Mouse (Mus musculus) limb, embryonic 14.5 days (tissue): ENCODE measurements around the gene Asb3. TPM values are rescaled to one million over a fixed set of nuclear protein-coding genes. Genes with fewer than 3 reads are reported as not detected.
"Not testable (repeated sequence)": the region's sequence is repeated elsewhere in the genome, so short reads cannot be mapped to it uniquely, and the experiment has no call there.

Experiments used
- ATAC-seq: fragments of 200-750 bp; cut with Nextera tagmentation; 2 replicates; pipeline ENCODE4 v1.8.0; 2017; ENCODE audit warnings: low read depth, moderate number of reproducible peaks, moderate TSS enrichment; ENCODE audit not compliant: low FRiP score
- DNase-seq: peaks from one replicate; pipeline ENCODE4 v3.0.0-alpha.2; 2015; ENCODE audit warnings: low spot score
- H3K27ac ChIP-seq: fragments of 300-500 bp; sonication (generic); replicated peaks from 2 replicates; pipeline ENCODE4 v1.5.1; 2014; ENCODE audit warnings: low read depth, mild to moderate bottlenecking, low read length, moderate library complexity, mixed read lengths
- H3K27me3 ChIP-seq: fragments of 300-500 bp; sonication (generic); 2 replicates; pipeline ENCODE4 v1.6.1; 2014; ENCODE audit warnings: low read length, mixed read lengths; ENCODE audit not compliant: control insufficient read depth, insufficient read depth
- H3K36me3 ChIP-seq: fragments of 300-500 bp; sonication (generic); 2 replicates; pipeline ENCODE4 v1.6.1; 2014; ENCODE audit warnings: mild to moderate bottlenecking, low read length, moderate library complexity, mixed read lengths; ENCODE audit not compliant: control insufficient read depth, insufficient read depth
- H3K4me1 ChIP-seq: fragments of 300-500 bp; sonication (generic); 2 replicates; pipeline ENCODE4 v1.6.1; 2014; ENCODE audit warnings: antibody characterized with exemption, low read length, mixed read lengths; ENCODE audit not compliant: control insufficient read depth, insufficient read depth
- H3K4me2 ChIP-seq: fragments of 300-500 bp; sonication (generic); replicated peaks from 2 replicates; pipeline ENCODE4 v1.6.1; 2014; ENCODE audit warnings: low read depth, mild to moderate bottlenecking, low read length, moderate library complexity; ENCODE audit not compliant: severe bottlenecking
- H3K4me3 ChIP-seq: fragments of 300-500 bp; sonication (generic); replicated peaks from 2 replicates; pipeline ENCODE4 v1.5.1; 2014; ENCODE audit warnings: low read length
- H3K9ac ChIP-seq: fragments of 300-500 bp; sonication (generic); 2 replicates; pipeline ENCODE4 v1.6.1; 2014; ENCODE audit warnings: mild to moderate bottlenecking, low read depth, low read length, moderate library complexity; ENCODE audit not compliant: severe bottlenecking
- H3K9me3 ChIP-seq: fragments of 300-500 bp; sonication (generic); 2 replicates; pipeline ENCODE4 v1.6.1; 2016; ENCODE audit warnings: low read length; ENCODE audit not compliant: control insufficient read depth
- POLR2A ChIP-seq: fragments of 200-500 bp; IDR thresholded peaks from 2 replicates; pipeline ENCODE4 v1.8.0; 2012; ENCODE audit warnings: inconsistent platforms, mild to moderate bottlenecking, moderate library complexity, borderline replicate concordance; ENCODE audit not compliant: insufficient read depth, insufficient read length; ENCODE audit errors: extremely low read depth
- WGBS: fragments of 180-500 bp; shearing (Covaris S2); extraction: QIAGEN DNeasy Blood & Tissue Kit; methylation state at CpG from one replicate; pipeline ENCODE4 v1.1.7; 2014; 5-methylcytosine and 5-hydroxymethylcytosine counted together
- polyA plus RNA-seq, 2 experiments: library from polyadenylated mRNA; depleted of rRNA in 1 of 2; stranded (reverse) in 1 of 2; unstranded in 1 of 2; fragments of >200 nt; fragmentation: Nextera tagmentation in 1 of 2; extraction: Ambion mirVana in 1 of 2; gene quantifications; 2 replicates each; pipeline versions ENCODE4 v1.2.1 to v1.2.3; 2012 to 2014

The Asb3 gene
- polyA plus RNA-seq, 2 experiments: 15.3 to 31.5 TPM

GRCm38 (mm10) chr11:31089973-31090372 is 204.8 kb downstream of the Asb3 start:
- H3K4me1 ChIP-seq: no peaks in the 10 kb centered on the region
- H3K36me3 ChIP-seq: peaks cover 7% of the 10 kb centered on the region; the same call in 1 of the 2 replicates
- WGBS: 91% methylated on average over 10 of the region's 10 CpGs
- no peak overlapping the region for H3K9ac ChIP-seq
- H3K4me2 ChIP-seq: no peak overlapping the region
- no peak for TF ChIP-seq POLR2A
- ATAC-seq (no peak), DNase-seq (no peak)
- H3K27me3 ChIP-seq: no peaks in the 10 kb centered on the region
- no peak overlapping the region for H3K4me3 ChIP-seq
- no peaks in the 10 kb centered on the region for H3K9me3 ChIP-seq
- H3K27ac ChIP-seq: no peak overlapping the region

DNA sequence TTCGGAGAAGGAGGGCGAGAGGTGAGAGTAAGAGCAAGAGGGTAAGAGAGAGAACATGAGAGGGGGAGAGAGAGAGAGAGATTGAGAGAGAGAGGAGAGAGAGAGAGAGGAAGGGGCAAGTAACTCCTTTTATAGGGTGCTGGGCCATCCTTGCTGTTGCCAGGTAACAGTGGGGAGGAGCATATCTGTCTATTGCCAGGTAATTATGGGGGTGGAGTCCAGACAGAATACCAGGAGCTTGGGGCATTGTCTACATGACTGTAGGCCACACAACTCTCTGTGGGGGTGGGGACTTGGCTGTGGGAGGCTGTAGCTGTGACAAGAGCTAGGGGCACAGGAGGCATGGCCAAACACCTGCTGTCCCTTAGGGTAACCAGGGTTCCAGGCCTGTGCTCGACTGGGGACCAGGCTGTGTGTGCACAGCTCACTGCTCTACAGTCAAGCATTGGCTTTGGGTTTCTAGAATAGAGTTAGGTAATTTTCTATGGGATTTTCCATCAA is 205.3 kb downstream of the Asb3 start:
- Histone ChIP-seq H3K27ac (no peak overlapping the region), H3K27me3 (no peaks in the 10 kb centered on the region), H3K9me3 (no peaks in the 10 kb centered on the region), H3K4me3 (no peak overlapping the region), H3K9ac (no peak overlapping the region), H3K4me2 (no peak overlapping the region), H3K36me3 (peaks cover 7% of the 10 kb centered on the region; the same call in 1 of the 2 replicates), H3K4me1 (no peaks in the 10 kb centered on the region)
- 88% methylated on average over 3 of the region's 3 CpGs for WGBS
- no peak for TF ChIP-seq POLR2A
- DNase-seq (no peak), ATAC-seq (no peak)

DNA sequence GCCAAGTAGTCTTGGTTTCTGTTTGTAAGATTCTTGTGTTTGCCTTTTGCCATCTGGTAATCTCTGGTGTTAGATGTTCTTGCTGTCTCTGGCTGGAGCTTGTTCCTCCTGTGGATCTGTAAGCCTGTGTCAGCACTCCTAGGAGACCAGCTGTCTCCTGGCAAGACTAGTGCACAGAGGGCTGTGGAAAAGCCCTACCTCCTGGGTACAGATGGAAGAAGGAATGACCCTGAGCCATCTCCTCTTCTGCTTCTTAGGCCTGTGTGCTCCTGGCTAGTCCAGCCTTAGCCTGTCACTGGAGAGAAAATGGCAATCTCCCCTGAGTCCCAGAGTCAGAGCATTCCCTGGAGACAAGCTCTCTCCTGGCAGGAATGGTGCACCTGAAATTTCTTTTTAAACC is 214.3 kb downstream of the Asb3 start:
- not testable (repeated sequence) for H3K9ac ChIP-seq, ATAC-seq, H3K4me1 ChIP-seq, H3K4me3 ChIP-seq, H3K4me2 ChIP-seq, H3K36me3 ChIP-seq, H3K9me3 ChIP-seq, H3K27me3 ChIP-seq, DNase-seq, H3K27ac ChIP-seq

DNA sequence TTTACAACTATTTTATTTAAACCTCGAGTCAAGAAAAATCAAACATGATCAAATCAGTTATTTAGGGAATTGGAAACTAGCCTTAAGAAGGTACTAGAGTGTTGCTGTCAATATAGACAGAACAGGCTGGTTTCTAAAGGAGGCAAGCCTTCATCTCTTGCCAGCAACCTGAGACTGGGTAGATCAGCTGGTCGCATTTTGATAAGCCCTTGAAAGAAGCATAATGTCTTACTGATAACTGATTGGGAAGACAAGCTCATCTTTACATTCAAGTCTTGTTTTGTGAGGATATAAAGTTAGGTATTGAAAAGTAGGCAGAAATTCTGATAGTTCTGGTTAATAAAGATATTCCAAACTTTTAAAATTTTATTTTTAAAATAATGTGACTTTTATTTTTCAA is 217.0 kb downstream of the Asb3 start:
- H3K9me3 ChIP-seq: no peaks in the 10 kb centered on the region
- H3K27me3 ChIP-seq: no peaks in the 10 kb centered on the region
- 89% methylated on average over 2 of the region's 2 CpGs for WGBS
- TF ChIP-seq POLR2A: no peak
- DNase-seq: no peak
- no peak for ATAC-seq
- H3K27ac ChIP-seq: no peak overlapping the region
- no peak overlapping the region for H3K4me3 ChIP-seq
- no peaks in the 10 kb centered on the region for H3K36me3 ChIP-seq
- no peak overlapping the region for H3K9ac ChIP-seq
- H3K4me1 ChIP-seq: no peaks in the 10 kb centered on the region
- H3K4me2 ChIP-seq: no peak overlapping the region

DNA sequence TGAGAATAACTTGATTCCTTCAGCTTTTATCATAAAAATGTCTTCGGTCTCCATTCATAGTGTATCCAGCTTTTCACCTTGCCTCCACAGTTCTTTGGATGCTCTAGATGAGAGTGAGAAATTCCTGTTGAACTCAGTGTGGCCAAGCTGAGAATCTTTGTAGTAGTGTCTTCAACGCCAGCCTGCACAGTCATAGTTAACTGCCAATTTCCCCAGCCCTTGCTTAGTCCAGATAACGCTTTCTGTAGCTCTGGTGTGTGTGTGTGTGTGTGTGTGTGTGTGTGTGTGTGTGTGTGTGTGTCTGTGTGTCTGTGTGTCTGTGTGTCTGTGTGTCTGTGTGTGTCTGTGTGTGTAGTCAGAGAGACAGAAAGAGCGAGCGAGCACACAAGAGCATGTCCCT is 220.1 kb downstream of the Asb3 start:
- Histone ChIP-seq H3K4me2 (no peak overlapping the region), H3K27me3 (no peaks in the 10 kb centered on the region), H3K4me3 (no peak overlapping the region), H3K36me3 (no peaks in the 10 kb centered on the region), H3K9ac (no peak overlapping the region), H3K9me3 (no peaks in the 10 kb centered on the region), H3K4me1 (no peaks in the 10 kb centered on the region), H3K27ac (no peak overlapping the region)
- DNase-seq (no peak), ATAC-seq (no peak)
- WGBS: 87% methylated on average over 5 of the region's 5 CpGs
- no peak for TF ChIP-seq POLR2A

- H3K4me2 ChIP-seq, H3K4me3 ChIP-seq, DNase-seq, H3K4me1 ChIP-seq, H3K27ac ChIP-seq, H3K36me3 ChIP-seq, H3K27me3 ChIP-seq, H3K9me3 ChIP-seq, ATAC-seq, H3K9ac ChIP-seq: not testable (repeated sequence)
- 30% methylated on average over 1 of the region's 1 CpGs for WGBS
Observed at GRCm38 (mm10) chr11:31126964-31127363, 241.7 kb downstream of the Asb3 start.

DNA sequence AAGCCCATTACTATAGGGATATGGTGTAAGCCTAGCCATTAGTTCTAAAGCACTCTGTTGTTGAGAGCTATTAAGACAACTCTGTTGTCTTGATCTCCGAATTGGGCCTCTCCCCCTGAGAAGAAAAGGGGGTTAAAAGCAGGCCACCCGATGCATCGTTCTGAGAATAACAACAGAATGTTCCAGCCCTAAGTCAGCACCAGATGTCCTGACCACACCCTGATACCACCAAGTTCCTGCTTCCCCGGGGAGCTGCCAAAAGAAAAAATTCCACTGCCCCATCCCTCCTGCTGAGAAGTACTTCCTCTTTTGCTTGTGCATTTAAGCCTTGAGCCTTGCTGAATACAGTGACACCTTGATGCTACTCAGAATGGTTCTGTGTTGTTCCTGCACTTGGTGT is 248.5 kb downstream of the Asb3 start:
- not testable (repeated sequence) for H3K9ac ChIP-seq, H3K36me3 ChIP-seq, DNase-seq, H3K27ac ChIP-seq, H3K4me1 ChIP-seq, H3K4me2 ChIP-seq, H3K27me3 ChIP-seq, H3K4me3 ChIP-seq, H3K9me3 ChIP-seq, ATAC-seq
- WGBS: 75% methylated on average over 4 of the region's 4 CpGs

- H3K4me1 ChIP-seq, H3K36me3 ChIP-seq, H3K27me3 ChIP-seq, H3K9me3 ChIP-seq, H3K4me3 ChIP-seq, ATAC-seq, DNase-seq, H3K4me2 ChIP-seq, H3K27ac ChIP-seq, H3K9ac ChIP-seq: not testable (repeated sequence)
- 93% methylated on average over 1 of the region's 1 CpGs for WGBS
Observed at GRCm38 (mm10) chr11:31134824-31135223, 249.6 kb downstream of the Asb3 start.
